Mouse (Mus musculus) intestine, embryonic 15.5 days (tissue): ENCODE measurements at regions not wholly inside any gene's neighbourhood (a gene's known extent, or its start where the extent isn't known, plus 50 kb on each side); places are given as distances from the start of the nearest gene placed in this dataset.

ENCODE experiments used
- ATAC-seq: fragments of 200-750 bp; cut with Nextera tagmentation; 2 replicates; pipeline ENCODE4 v1.8.0; 2017; ENCODE audit warnings: moderate TSS enrichment, moderate library complexity
- H3K27ac ChIP-seq: fragments of 300-500 bp; sonication (generic); 2 replicates; pipeline ENCODE4 v1.5.1; 2015; ENCODE audit warnings: mild to moderate bottlenecking, inconsistent platforms
- H3K27me3 ChIP-seq: fragments of 300-500 bp; sonication (generic); replicated peaks from 2 replicates; pipeline ENCODE4 v1.6.1; 2015; ENCODE audit warnings: inconsistent platforms
- H3K36me3 ChIP-seq: fragments of 300-500 bp; sonication (generic); 2 replicates; pipeline ENCODE4 v1.6.1; 2015; ENCODE audit warnings: inconsistent platforms
- H3K4me1 ChIP-seq: fragments of 300-500 bp; sonication (generic); replicated peaks from 2 replicates; pipeline ENCODE4 v1.6.1; 2015; ENCODE audit warnings: inconsistent platforms
- H3K4me2 ChIP-seq: fragments of 300-500 bp; sonication (generic); replicated peaks from 2 replicates; pipeline ENCODE4 v1.6.1; 2015; ENCODE audit warnings: mild to moderate bottlenecking, inconsistent platforms
- H3K4me3 ChIP-seq: fragments of 300-500 bp; sonication (generic); replicated peaks from 2 replicates; pipeline ENCODE4 v1.5.1; 2015; ENCODE audit warnings: inconsistent platforms
- H3K9ac ChIP-seq: fragments of 300-500 bp; sonication (generic); 2 replicates; pipeline ENCODE4 v1.6.1; 2015; ENCODE audit warnings: inconsistent platforms
- H3K9me3 ChIP-seq: fragments of 300-500 bp; sonication (generic); 2 replicates; pipeline ENCODE4 v1.6.1; 2016; ENCODE audit warnings: inconsistent platforms
- WGBS: fragments of 180-500 bp; shearing (Covaris S2); methylation state at CpG from one replicate; pipeline ENCODE4 v1.1.7; 2015; 5-methylcytosine and 5-hydroxymethylcytosine counted together

GRCm38 (mm10) chr12:35592866-35593265, 58.0 kb upstream of the Ahr start:
- ATAC-seq, result no peak
- Histone ChIP-seq H3K9ac (no peak overlapping the region), H3K36me3 (no peaks in the 10 kb centered on the region), H3K4me3 (no peak overlapping the region), H3K9me3 (no peaks in the 10 kb centered on the region), H3K4me2 (no peak overlapping the region), H3K4me1 (no peaks in the 10 kb centered on the region), H3K27ac (no peak overlapping the region), H3K27me3 (no peaks in the 10 kb centered on the region)
- 84% methylated on average over 3 of the region's 3 CpGs for WGBS
